Mouse (Mus musculus) midbrain, embryonic 15.5 days (tissue): Measurements from ENCODE around the gene Stk39. TPM values are rescaled to one million over a fixed set of nuclear protein-coding genes. Genes with fewer than 3 reads are reported as not detected.

ENCODE experiments used
- ATAC-seq: fragments of 200-750 bp; cut with Nextera tagmentation; replicated peaks from 2 replicates; pipeline ENCODE4 v1.8.0; 2017; ENCODE audit warnings: moderate TSS enrichment
- H3K27ac ChIP-seq: fragments of 300-500 bp; sonication (generic); 2 replicates; pipeline ENCODE4 v1.5.1; 2015; ENCODE audit warnings: mild to moderate bottlenecking, inconsistent platforms
- H3K27me3 ChIP-seq: fragments of 300-500 bp; sonication (generic); replicated peaks from 2 replicates; pipeline ENCODE4 v1.6.1; 2015; ENCODE audit warnings: inconsistent platforms
- H3K36me3 ChIP-seq: fragments of 300-500 bp; sonication (generic); replicated peaks from 2 replicates; pipeline ENCODE4 v1.6.1; 2015; ENCODE audit warnings: inconsistent platforms
- H3K4me1 ChIP-seq: fragments of 300-500 bp; sonication (generic); 2 replicates; pipeline ENCODE4 v1.6.1; 2015; ENCODE audit warnings: inconsistent platforms
- H3K4me2 ChIP-seq: fragments of 300-500 bp; sonication (generic); 2 replicates; pipeline ENCODE4 v1.6.1; 2015; ENCODE audit warnings: inconsistent platforms, mild to moderate bottlenecking, moderate library complexity
- H3K4me3 ChIP-seq: fragments of 300-500 bp; sonication (generic); 2 replicates; pipeline ENCODE4 v1.5.1; 2015; ENCODE audit warnings: mild to moderate bottlenecking, inconsistent platforms
- H3K9ac ChIP-seq: fragments of 300-500 bp; sonication (generic); 2 replicates; pipeline ENCODE4 v1.6.1; 2015; ENCODE audit warnings: mild to moderate bottlenecking, inconsistent platforms
- H3K9me3 ChIP-seq: fragments of 300-500 bp; sonication (generic); 2 replicates; pipeline ENCODE4 v1.6.1; 2016; ENCODE audit warnings: inconsistent platforms
- WGBS: fragments of 180-500 bp; shearing (Covaris S2); methylation state at CpG from one replicate; pipeline ENCODE4 v1.1.7; 2015; ENCODE audit warnings: mixed read lengths; 5-methylcytosine and 5-hydroxymethylcytosine counted together
- polyA plus RNA-seq: library from polyadenylated mRNA; unstranded; fragments of >200 nt; fragmentation: Nextera tagmentation; extraction: Ambion mirVana; gene quantifications from 2 replicates; pipeline ENCODE4 v1.2.1, GENCODE M21; 2015

Stk39 gene
- polyA plus RNA-seq, 1 experiment from 2014 or later: 22.7 TPM

- ATAC-seq: no peak
- WGBS: 55% methylated on average over 3 of the region's 3 CpGs
- H3K9ac ChIP-seq: no peak overlapping the region
Observed at GRCm38 (mm10) chr2:68469491-68469890, 2.6 kb downstream of the Stk39 start.

GRCm38 (mm10) chr2:68468698-68469097, 3.4 kb downstream of the Stk39 start:
- Histone ChIP-seq H3K4me1 (peaks cover 23% of the 10 kb centered on the region), H3K27ac (no peak overlapping the region), H3K36me3 (no peaks in the 10 kb centered on the region), H3K9ac (no peak overlapping the region), H3K9me3 (no peaks in the 10 kb centered on the region), H3K27me3 (no peaks in the 10 kb centered on the region), H3K4me3 (no peak overlapping the region), H3K4me2 (no peak overlapping the region)
- 42% methylated on average over 7 of the region's 7 CpGs for WGBS
- no peak for ATAC-seq

More at GRCm38 (mm10) chr2:68469491-68469890, 2.6 kb downstream of the Stk39 start:
- H3K4me1 ChIP-seq: peaks cover 23% of the 10 kb centered on the region
- no peak overlapping the region for H3K4me3 ChIP-seq
- no peak overlapping the region for H3K27ac ChIP-seq
- no peaks in the 10 kb centered on the region for H3K9me3 ChIP-seq
- H3K36me3 ChIP-seq: no peaks in the 10 kb centered on the region
- peak overlapping the region; percentile 24 for H3K4me2 ChIP-seq
- no peaks in the 10 kb centered on the region; the same call in 1 of the 2 replicates for H3K27me3 ChIP-seq

- Histone ChIP-seq H3K4me3 (no peak overlapping the region), H3K27me3 (no peaks in the 10 kb centered on the region), H3K9me3 (no peaks in the 10 kb centered on the region), H3K27ac (no peak overlapping the region), H3K4me2 (no peak overlapping the region), H3K9ac (no peak overlapping the region), H3K36me3 (no peaks in the 10 kb centered on the region), H3K4me1 (peaks cover 23% of the 10 kb centered on the region)
- no peak for ATAC-seq
- 81% methylated on average over 14 of the region's 14 CpGs for WGBS
Observed at GRCm38 (mm10) chr2:68468259-68468658, 3.8 kb downstream of the Stk39 start.

- Histone ChIP-seq H3K27ac (no peak overlapping the region), H3K4me3 (no peak overlapping the region), H3K9me3 (no peaks in the 10 kb centered on the region), H3K4me2 (no peak overlapping the region), H3K9ac (no peak overlapping the region), H3K27me3 (no peaks in the 10 kb centered on the region), H3K4me1 (peaks cover 20% of the 10 kb centered on the region), H3K36me3 (no peaks in the 10 kb centered on the region)
- 88% methylated on average over 9 of the region's 9 CpGs for WGBS
- ATAC-seq: no peak
Observed at GRCm38 (mm10) chr2:68467085-68467978, 4.7 kb downstream of the Stk39 start.

GRCm38 (mm10) chr2:68466124-68467070, 5.7 kb downstream of the Stk39 start:
- Histone ChIP-seq H3K27me3 (no peaks in the 10 kb centered on the region), H3K9me3 (no peaks in the 10 kb centered on the region), H3K4me3 (no peak overlapping the region), H3K4me2 (no peak overlapping the region), H3K36me3 (no peaks in the 10 kb centered on the region), H3K9ac (no peak overlapping the region), H3K4me1 (peaks cover 19% of the 10 kb centered on the region), H3K27ac (no peak overlapping the region)
- ATAC-seq: no peak
- 83% methylated on average over 17 of the region's 19 CpGs for WGBS

GRCm38 (mm10) chr2:68465266-68466123, 6.6 kb downstream of the Stk39 start:
- Histone ChIP-seq H3K9ac (no peak overlapping the region), H3K4me2 (no peak overlapping the region), H3K9me3 (no peaks in the 10 kb centered on the region), H3K27ac (no peak overlapping the region), H3K36me3 (no peaks in the 10 kb centered on the region), H3K4me3 (no peak overlapping the region), H3K27me3 (no peaks in the 10 kb centered on the region), H3K4me1 (peaks cover 15% of the 10 kb centered on the region)
- ATAC-seq: no peak
- 79% methylated on average over 19 of the region's 19 CpGs for WGBS

- Histone ChIP-seq H3K27ac (no peak overlapping the region), H3K9me3 (no peaks in the 10 kb centered on the region), H3K27me3 (no peaks in the 10 kb centered on the region), H3K36me3 (no peaks in the 10 kb centered on the region), H3K4me1 (peaks cover 8% of the 10 kb centered on the region), H3K9ac (no peak overlapping the region), H3K4me3 (no peak overlapping the region), H3K4me2 (no peak overlapping the region)
- ATAC-seq: no peak
- WGBS: 98% methylated on average over 4 of the region's 4 CpGs
Observed at GRCm38 (mm10) chr2:68464456-68464855, 7.6 kb downstream of the Stk39 start.

- Histone ChIP-seq H3K9ac (no peak overlapping the region), H3K4me3 (no peak overlapping the region), H3K9me3 (no peaks in the 10 kb centered on the region), H3K27ac (no peak overlapping the region), H3K36me3 (no peaks in the 10 kb centered on the region), H3K4me1 (peaks cover 3% of the 10 kb centered on the region), H3K4me2 (no peak overlapping the region), H3K27me3 (no peaks in the 10 kb centered on the region)
- ATAC-seq: no peak
- WGBS: 85% methylated on average over 4 of the region's 4 CpGs
Observed at GRCm38 (mm10) chr2:68463801-68464200, 8.3 kb downstream of the Stk39 start.

- 94% methylated on average over 5 of the region's 5 CpGs for WGBS
- Histone ChIP-seq H3K4me2 (no peak overlapping the region), H3K27ac (no peak overlapping the region), H3K4me1 (no peaks in the 10 kb centered on the region), H3K27me3 (no peaks in the 10 kb centered on the region), H3K9ac (no peak overlapping the region), H3K9me3 (no peaks in the 10 kb centered on the region), H3K4me3 (no peak overlapping the region), H3K36me3 (no peaks in the 10 kb centered on the region)
- no peak for ATAC-seq
Observed at GRCm38 (mm10) chr2:68458115-68458514, 14.0 kb downstream of the Stk39 start.

GRCm38 (mm10) chr2:68457455-68458032, 14.5 kb downstream of the Stk39 start:
- H3K27me3 ChIP-seq: no peaks in the 10 kb centered on the region
- WGBS: 84% methylated on average over 6 of the region's 6 CpGs
- no peak overlapping the region for H3K4me3 ChIP-seq
- no peak overlapping the region for H3K9ac ChIP-seq
- H3K4me1 ChIP-seq: no peaks in the 10 kb centered on the region
- H3K36me3 ChIP-seq: no peaks in the 10 kb centered on the region
- H3K27ac ChIP-seq: no peak overlapping the region
- no peaks in the 10 kb centered on the region for H3K9me3 ChIP-seq
- no peak for ATAC-seq
- no peak overlapping the region for H3K4me2 ChIP-seq

- Histone ChIP-seq H3K27me3 (no peaks in the 10 kb centered on the region), H3K4me3 (no peak overlapping the region), H3K9me3 (no peaks in the 10 kb centered on the region), H3K4me2 (no peak overlapping the region), H3K36me3 (no peaks in the 10 kb centered on the region), H3K27ac (no peak overlapping the region), H3K9ac (no peak overlapping the region), H3K4me1 (no peaks in the 10 kb centered on the region)
- WGBS: 85% methylated on average over 6 of the region's 6 CpGs
- ATAC-seq: no peak
Observed at GRCm38 (mm10) chr2:68456899-68457298, 15.2 kb downstream of the Stk39 start.
